Comparison of ENCODE assay signal across 9 mouse cellular contexts in the genomic region with DNA sequence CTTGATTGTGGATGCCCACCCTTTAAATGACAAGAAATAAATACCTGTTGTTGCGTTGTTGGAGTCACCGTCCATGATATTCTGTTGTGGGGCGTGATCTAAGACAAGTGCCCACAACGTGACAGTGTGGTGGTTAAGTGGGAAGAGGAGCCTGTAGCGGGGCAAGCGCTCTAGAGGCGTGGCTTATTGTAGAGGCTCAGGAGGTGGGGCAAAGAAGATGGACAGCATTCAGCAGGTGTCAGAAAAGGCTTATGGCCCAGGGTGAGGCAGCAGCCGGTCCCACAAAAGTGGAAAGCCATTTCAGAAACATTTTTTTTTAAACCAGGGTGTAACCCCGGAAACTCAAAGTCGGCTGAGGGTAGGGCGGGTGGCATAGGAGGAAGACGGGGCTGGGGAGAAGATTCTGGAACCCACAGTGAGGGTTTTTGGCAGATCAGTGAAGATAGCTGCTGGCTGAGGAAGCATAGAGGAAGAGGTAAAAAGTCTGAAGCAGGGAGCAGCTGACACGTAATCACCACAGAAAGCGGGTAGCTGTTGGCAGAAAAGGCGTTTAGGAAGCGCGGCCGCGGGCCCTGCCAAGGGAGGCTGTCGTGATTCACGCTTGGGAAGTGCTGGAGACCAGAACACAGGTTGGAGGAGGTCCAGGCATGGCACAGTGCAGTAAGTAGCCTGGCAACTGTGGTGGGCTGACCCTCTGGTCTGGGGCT. TPM values are rescaled to one million over a fixed set of nuclear protein-coding genes. Genes with fewer than 3 reads are reported as not detected.
DNase-seq lines count a peak whose midpoint lies in the region; ATAC-seq lines count a peak whose summit lies in the region.
"Had no signal": no experiment of that assay in that cellular context is flagged by ENCODE, and none has a peak within 500 bp of the region (broad histone marks: within the 10 kb centered on the region; RNA-seq: fewer than 3 reads in every experiment).

No protein-coding gene starts in this region.

- no peaks in the 10 kb centered on the region for H3K9me3 ChIP-seq in forebrain, embryonic 16.5 days (ENCODE audit: control insufficient read depth, low read length)
- H3K9me3 ChIP-seq in forebrain, embryonic 13.5 days (replicated peaks), result no peaks in the 10 kb centered on the region
- H3K9me3 ChIP-seq in limb, embryonic 10.5 days (replicated peaks), result no peaks in the 10 kb centered on the region
- H3K9me3 ChIP-seq: midbrain, embryonic 12.5 days had no signal

- WGBS in forebrain, embryonic 16.5 days, result 65% methylated on average over 21 of the region's 21 CpGs
- WGBS in forebrain, embryonic 13.5 days, result 84% methylated on average over 21 of the region's 21 CpGs
- 75% methylated on average over 21 of the region's 21 CpGs for WGBS in limb, embryonic 10.5 days

- H3K4me3 ChIP-seq in forebrain, embryonic 16.5 days (replicated peaks; ENCODE audit: low read length), result no peak overlapping the region
- no peak overlapping the region for H3K4me3 ChIP-seq in forebrain, embryonic 13.5 days
- H3K4me3 ChIP-seq in limb, embryonic 10.5 days, result no peak overlapping the region
- H3K4me3 ChIP-seq: midbrain, embryonic 12.5 days had no signal

- no peak overlapping the region for H3K9ac ChIP-seq in forebrain, embryonic 16.5 days (replicated peaks; ENCODE audit: low read depth, low read length)
- no peak overlapping the region for H3K9ac ChIP-seq in forebrain, embryonic 13.5 days
- H3K9ac ChIP-seq: midbrain, embryonic 12.5 days had no signal

- ATAC-seq in forebrain, embryonic 16.5 days, result peak; percentile 83
- no peak for ATAC-seq in forebrain, embryonic 13.5 days
- peak; percentile 63; the same call in 1 of the 2 replicates for ATAC-seq in neutrophil, adult 5-6 weeks (ENCODE audit: extremely low read depth, insufficient number of reproducible peaks, low FRiP score, poor library complexity, severe bottlenecking)

- peaks cover 4% of the 10 kb centered on the region; the same call in 1 of the 2 replicates for H3K4me1 ChIP-seq in forebrain, embryonic 16.5 days (replicated peaks; ENCODE audit: control insufficient read depth, insufficient read depth, low read length)
- H3K4me1 ChIP-seq in forebrain, embryonic 13.5 days, result no peaks in the 10 kb centered on the region
- H3K4me1 ChIP-seq in limb, embryonic 10.5 days, result no peaks in the 10 kb centered on the region
- H3K4me1 ChIP-seq: midbrain, embryonic 12.5 days had no signal

- H3K27me3 ChIP-seq in forebrain, embryonic 16.5 days (replicated peaks; ENCODE audit: control insufficient read depth, insufficient read depth, low read length), result no peaks in the 10 kb centered on the region
- no peaks in the 10 kb centered on the region for H3K27me3 ChIP-seq in forebrain, embryonic 13.5 days
- no peaks in the 10 kb centered on the region for H3K27me3 ChIP-seq in limb, embryonic 10.5 days (ENCODE audit: low read depth, poor library complexity, severe bottlenecking)
- H3K27me3 ChIP-seq: midbrain, embryonic 12.5 days had no signal

- peak overlapping the region; percentile 14; the same call in 1 of the 2 replicates for H3K27ac ChIP-seq in forebrain, embryonic 16.5 days (ENCODE audit: low read length)
- no peak overlapping the region for H3K27ac ChIP-seq in forebrain, embryonic 13.5 days
- H3K27ac ChIP-seq in limb, embryonic 10.5 days, result no peak overlapping the region
- H3K27ac ChIP-seq: midbrain, embryonic 12.5 days had no signal

- DNase-seq in B cell, adult 2 months, result peak; percentile 54 to 59
- peak; percentile 54 for DNase-seq in brain, embryonic 18.5 days (ENCODE audit: low read depth, low spot score)
- peak; percentile 47 for DNase-seq in gastrocnemius, postnatal 25 days
- peak; percentile 74 to 76 for DNase-seq in layer of hippocampus, postnatal 10 days (ENCODE audit: low spot score in 2 of 2)
- no peak for DNase-seq in limb, embryonic 10.5 days (ENCODE audit: low spot score)

- H3K4me2 ChIP-seq in forebrain, embryonic 16.5 days (ENCODE audit: low read length), result no peak overlapping the region
- H3K4me2 ChIP-seq in forebrain, embryonic 13.5 days, result no peak overlapping the region
- H3K4me2 ChIP-seq: midbrain, embryonic 12.5 days had no signal

- H3K36me3 ChIP-seq in forebrain, embryonic 16.5 days (ENCODE audit: control insufficient read depth, insufficient read depth), result no peaks in the 10 kb centered on the region
- no peaks in the 10 kb centered on the region for H3K36me3 ChIP-seq in forebrain, embryonic 13.5 days (ENCODE audit: poor library complexity, severe bottlenecking)
- H3K36me3 ChIP-seq in limb, embryonic 10.5 days, result no peaks in the 10 kb centered on the region
- H3K36me3 ChIP-seq: midbrain, embryonic 12.5 days had no signal

RNA-seq across cellular contexts. Expression of a gene that starts 12.6 kb away (rescaled TPM):
- 2.8 and 4.3 TPM in 2 replicates for polyA plus RNA-seq in forebrain, embryonic 16.5 days (2015; fragmentation: Nextera tagmentation; extraction: Ambion mirVana)
- polyA plus RNA-seq in forebrain, embryonic 13.5 days (2015; fragmentation: Nextera tagmentation; extraction: Ambion mirVana), result 3.2 and 3.5 TPM in 2 replicates
- 1 to 10 TPM; 1.9 to 5.3 TPM for total RNA-seq in gastrocnemius, postnatal 25 days (2021)
- total RNA-seq in layer of hippocampus, postnatal 10 days (2021), result 10 to 100 TPM; 15.2 to 17.7 TPM
- 183 and 196 TPM in 2 replicates for total RNA-seq in neutrophil, adult 5-6 weeks (2017)
- polyA plus RNA-seq in limb, embryonic 10.5 days (2016; fragmentation: Nextera tagmentation; extraction: Ambion mirVana), result 2.0 and 3.9 TPM in 2 replicates

RNA-seq across cellular contexts. Expression of a gene that starts 33.9 kb away (rescaled TPM):
- 26.3 and 36.4 TPM in 2 replicates for polyA plus RNA-seq in forebrain, embryonic 16.5 days (2015; fragmentation: Nextera tagmentation; extraction: Ambion mirVana)
- polyA plus RNA-seq in forebrain, embryonic 13.5 days (2015; fragmentation: Nextera tagmentation; extraction: Ambion mirVana), result 3.1 and 5.4 TPM in 2 replicates
- under 1 TPM; 0.28 to 0.35 TPM for total RNA-seq in gastrocnemius, postnatal 25 days (2021)
- total RNA-seq in layer of hippocampus, postnatal 10 days (2021), result 10 to 100 TPM; 70.8 to 76.4 TPM
- total RNA-seq in neutrophil, adult 5-6 weeks (2017), result not detected in 2 replicates
- polyA plus RNA-seq in limb, embryonic 10.5 days (2016; fragmentation: Nextera tagmentation; extraction: Ambion mirVana), result 0.23 and 0.35 TPM in 2 replicates

Comparison
In these comparisons a context has a peak if more than half of its experiments do, and no peak if none do; other contexts are left out.
1. RNA of a gene that starts 33.9 kb away (total RNA-seq): 70.8 to 76.4 TPM in layer of hippocampus, postnatal 10 days; 0.28 to 0.35 TPM in gastrocnemius, postnatal 25 days and not detected in neutrophil, adult 5-6 weeks; every median in the first group is over 10 times any median in the second.